Mouse (Mus musculus): ENCODE measurements around the gene Edrf1. TPM values are rescaled to one million over a fixed set of nuclear protein-coding genes. Genes with fewer than 3 reads are reported as not detected.
"Not testable (repeated sequence)": the region's sequence is repeated elsewhere in the genome, so short reads cannot be mapped to it uniquely, and the experiment has no call there.

The Edrf1 gene
- total and polyA plus RNA-seq, 3 experiments: 10.0 to 20.6 (median 19.3) TPM

GRCm38 (mm10) chr7:133684701-133685100 lies 47.4 kb downstream of the Edrf1 start:
- Histone ChIP-seq H3K4me3 (replicated peaks in 1 of 3; ENCODE audit: low read depth in 2 of 3, low read length in 2 of 3, poor library complexity in 1 of 3) (no peak overlapping the region), H3K36me3 (replicated peaks in 1 of 2; ENCODE audit: control insufficient read depth in 1 of 2, insufficient read depth in 1 of 2, low read length in 1 of 2) (peaks cover 21 to 39% of the 10 kb centered on the region in 2 experiments), H3K79me2 (replicated peaks; ENCODE audit: control insufficient read depth, extremely low read depth, insufficient read depth, poor library complexity, severe bottlenecking) (no peaks in the 10 kb centered on the region), H3K4me1 (ENCODE audit: control insufficient read depth in 1 of 2, insufficient read depth in 2 of 2) (peaks cover 5 to 21% of the 10 kb centered on the region in 2 experiments), H3K9me3 (replicated peaks; ENCODE audit: low read length) (peaks cover 24% of the 10 kb centered on the region), H3K27ac (ENCODE audit: insufficient read depth, low read depth) (no peak overlapping the region), H3K9ac (ENCODE audit: insufficient read depth, low read depth) (no peak overlapping the region), H3K4me2 (ENCODE audit: insufficient read depth, low read depth, poor library complexity, severe bottlenecking) (no peak overlapping the region), H3K27me3 (replicated peaks) (no peaks in the 10 kb centered on the region)
- in situ Hi-C loops (cut with MboI; ENCODE audit: low pct_ligation_motif_present, low pct_unique_long_range_greater_than_20kb, low sequenced_read_pairs): no loop called here
- DNase-seq (ENCODE audit: extremely low read depth): no peak
- TF ChIP-seq CTCF (conservative IDR thresholded peaks at IDR 0.05 in 1 of 2, IDR thresholded peaks at IDR 0.05 in 1 of 2; ENCODE audit: low read depth in 2 of 2, low read length in 2 of 2) (no peak), MEF2A (IDR thresholded peaks at IDR 0.05; ENCODE audit: borderline replicate concordance, low read depth, low read length) (no peak), TBP (conservative IDR thresholded peaks at IDR 0.05; ENCODE audit: low read depth, low read length) (no peak), ZMIZ1 (IDR thresholded peaks at IDR 0.05; ENCODE audit: low read depth, low read length) (no peak)
- dilution Hi-C loops (cut with MboI; ENCODE audit: extremely low pct_ligation_motif_present, extremely low pct_unique_long_range_greater_than_20kb, low sequenced_read_pairs): no loop called here

- DNase-seq (ENCODE audit: extremely low read depth); H3K79me2 ChIP-seq (replicated peaks; ENCODE audit: control insufficient read depth, extremely low read depth, insufficient read depth, poor library complexity, severe bottlenecking); H3K4me2 ChIP-seq (ENCODE audit: insufficient read depth, low read depth, poor library complexity, severe bottlenecking); in situ Hi-C loops (cut with MboI; ENCODE audit: low pct_ligation_motif_present, low pct_unique_long_range_greater_than_20kb, low sequenced_read_pairs); dilution Hi-C loops (cut with MboI; ENCODE audit: extremely low pct_ligation_motif_present, extremely low pct_unique_long_range_greater_than_20kb, low sequenced_read_pairs); H3K27me3 ChIP-seq (replicated peaks); H3K27ac ChIP-seq (ENCODE audit: insufficient read depth, low read depth); H3K9ac ChIP-seq (ENCODE audit: insufficient read depth, low read depth): not testable (repeated sequence)
- Histone ChIP-seq H3K36me3 (replicated peaks in 1 of 2; ENCODE audit: control insufficient read depth in 1 of 2, insufficient read depth in 1 of 2, low read length in 1 of 2) (peaks cover 21 to 48% of the 10 kb centered on the region in 2 experiments), H3K4me1 (ENCODE audit: control insufficient read depth in 1 of 2, insufficient read depth in 2 of 2) (peaks cover 5 to 21% of the 10 kb centered on the region in 2 experiments), H3K9me3 (replicated peaks; ENCODE audit: low read length) (peaks cover 24% of the 10 kb centered on the region), H3K4me3 (replicated peaks in 1 of 3; ENCODE audit: low read depth in 2 of 3, low read length in 2 of 3, poor library complexity in 1 of 3) (peak overlapping the region in 1 of 3 experiments; percentile 50)
Measured at GRCm38 (mm10) chr7:133685644-133686043, 48.3 kb downstream of the Edrf1 start.

GRCm38 (mm10) chr7:133698021-133698709 lies 60.8 kb downstream of the Edrf1 start:
- TF ChIP-seq UBTF (IDR thresholded peaks at IDR 0.05; ENCODE audit: low read depth, low read length) (no peak), PAX5 (IDR thresholded peaks at IDR 0.05; ENCODE audit: low read length) (no peak), IRF4 (IDR thresholded peaks at IDR 0.05; ENCODE audit: low read depth, low read length) (no peak), MAZ (IDR thresholded peaks at IDR 0.05; ENCODE audit: low read depth, low read length) (no peak), TCF12 (IDR thresholded peaks at IDR 0.05; ENCODE audit: low read depth, low read length) (no peak), BHLHE40 (IDR thresholded peaks at IDR 0.05; ENCODE audit: low read depth, low read length) (no peak), CHD2 (IDR thresholded peaks at IDR 0.05; ENCODE audit: low read length) (no peak), EP300 (IDR thresholded peaks at IDR 0.05; ENCODE audit: low read length) (no peak), ZC3H11A (IDR thresholded peaks at IDR 0.05; ENCODE audit: low read depth, low read length) (no peak), USF2 (conservative IDR thresholded peaks at IDR 0.05; ENCODE audit: low read depth, low read length) (no peak), RAD21 (IDR thresholded peaks at IDR 0.05; ENCODE audit: low read depth, low read length) (no peak), NRF1 (IDR thresholded peaks at IDR 0.05; ENCODE audit: low read depth, low read length) (no peak), JUN (IDR thresholded peaks at IDR 0.05; ENCODE audit: insufficient read depth, low read depth, low read length) (no peak), E2F4 (IDR thresholded peaks at IDR 0.05; ENCODE audit: insufficient replicate concordance, low read depth, low read length) (no peak), MYC (IDR thresholded peaks at IDR 0.05; ENCODE audit: low read depth, low read length) (no peak)
- DNase-seq (ENCODE audit: extremely low read depth): no peak
- H3K9ac ChIP-seq (ENCODE audit: insufficient read depth, low read depth): no peak overlapping the region
- H3K79me2 ChIP-seq (replicated peaks; ENCODE audit: control insufficient read depth, extremely low read depth, insufficient read depth, poor library complexity, severe bottlenecking): no peaks in the 10 kb centered on the region
- H3K4me2 ChIP-seq (ENCODE audit: insufficient read depth, low read depth, poor library complexity, severe bottlenecking): no peak overlapping the region
- dilution Hi-C loops (cut with MboI; ENCODE audit: extremely low pct_ligation_motif_present, extremely low pct_unique_long_range_greater_than_20kb, low sequenced_read_pairs) (no loop called here), in situ Hi-C loops (cut with MboI; ENCODE audit: low pct_ligation_motif_present, low pct_unique_long_range_greater_than_20kb, low sequenced_read_pairs) (no loop called here)
- H3K27me3 ChIP-seq (replicated peaks): no peaks in the 10 kb centered on the region
- no peaks in the 10 kb centered on the region for H3K9me3 ChIP-seq (replicated peaks; ENCODE audit: low read length)
- H3K4me3 ChIP-seq (replicated peaks in 1 of 3; ENCODE audit: low read depth in 2 of 3, low read length in 2 of 3, poor library complexity in 1 of 3): no peak overlapping the region
- no peaks in the 10 kb centered on the region for H3K4me1 ChIP-seq (ENCODE audit: control insufficient read depth in 1 of 2, insufficient read depth in 2 of 2)
- H3K27ac ChIP-seq (ENCODE audit: insufficient read depth, low read depth): no peak overlapping the region
- peaks cover 9 to 63% of the 10 kb centered on the region in 2 experiments for H3K36me3 ChIP-seq (replicated peaks in 1 of 2; ENCODE audit: control insufficient read depth in 1 of 2, insufficient read depth in 1 of 2, low read length in 1 of 2)
